Mouse (Mus musculus): Measurements from ENCODE around the gene Map7. TPM values are rescaled to one million over a fixed set of nuclear protein-coding genes. Genes with fewer than 3 reads are reported as not detected.
A peak's percentile ranks its signal among the peaks of the same experiment; 100 is the strongest.

The Map7 gene
- total RNA-seq, 2 experiments from 2014 or later = 12.6 to 19.4 TPM

- no peak for DNase-seq
- intact Hi-C loops (cut with DNase I) = no loop called here
Observed at GRCm38 (mm10) chr10:20220443-20221071, 72.3 kb downstream of the Map7 start.

- intact Hi-C loops (cut with DNase I) = no loop called here
- no peak for DNase-seq
Observed at GRCm38 (mm10) chr10:20222011-20222410, 73.7 kb downstream of the Map7 start.

GRCm38 (mm10) chr10:20226728-20227127 lies 78.5 kb downstream of the Map7 start:
- DNase-seq = peak; percentile 24
- intact Hi-C loops (cut with DNase I) = no loop called here

- no peak for DNase-seq
- intact Hi-C loops (cut with DNase I) = no loop called here
Observed at GRCm38 (mm10) chr10:20230026-20230425, 81.8 kb downstream of the Map7 start.

- intact Hi-C loops (cut with DNase I) = no loop called here
- DNase-seq = no peak
Observed at GRCm38 (mm10) chr10:20233451-20233850, 85.2 kb downstream of the Map7 start.

- intact Hi-C loops (cut with DNase I) = no loop called here
- no peak for DNase-seq
Observed at GRCm38 (mm10) chr10:20234466-20234865, 86.2 kb downstream of the Map7 start.

GRCm38 (mm10) chr10:20235656-20236055 lies 87.4 kb downstream of the Map7 start:
- no peak for DNase-seq
- intact Hi-C loops (cut with DNase I) = no loop called here

- intact Hi-C loops (cut with DNase I) = no loop called here
- no peak for DNase-seq
Observed at GRCm38 (mm10) chr10:20236241-20236640, 88.0 kb downstream of the Map7 start.

GRCm38 (mm10) chr10:20238281-20238680 lies 90.0 kb downstream of the Map7 start:
- intact Hi-C loops (cut with DNase I) = no loop called here
- no peak for DNase-seq

- intact Hi-C loops (cut with DNase I) = no loop called here
- no peak for DNase-seq
Observed at GRCm38 (mm10) chr10:20240858-20241257, 92.6 kb downstream of the Map7 start.

- intact Hi-C loops (cut with DNase I) = no loop called here
- DNase-seq = no peak
Observed at GRCm38 (mm10) chr10:20243321-20243720, 95.0 kb downstream of the Map7 start.

- intact Hi-C loops (cut with DNase I) = no loop called here
- DNase-seq = no peak
Observed at GRCm38 (mm10) chr10:20245082-20245481, 96.8 kb downstream of the Map7 start.

- no peak for DNase-seq
- intact Hi-C loops (cut with DNase I) = no loop called here
Observed at GRCm38 (mm10) chr10:20249091-20249490, 100.8 kb downstream of the Map7 start.

GRCm38 (mm10) chr10:20255579-20255978 lies 107.3 kb downstream of the Map7 start:
- DNase-seq = no peak

GRCm38 (mm10) chr10:20257054-20257643 lies 108.9 kb downstream of the Map7 start:
- intact Hi-C loops (cut with DNase I) = no loop called here
- DNase-seq = no peak

More at GRCm38 (mm10) chr10:20255579-20255978, 107.3 kb downstream of the Map7 start:
- intact Hi-C loops (cut with DNase I) = no loop called here

GRCm38 (mm10) chr10:20257721-20258720 lies 109.8 kb downstream of the Map7 start:
- no peak for DNase-seq
- intact Hi-C loops (cut with DNase I) = no loop called here

GRCm38 (mm10) chr10:20259476-20259875 lies 111.2 kb downstream of the Map7 start:
- intact Hi-C loops (cut with DNase I) = no loop called here
- no peak for DNase-seq

GRCm38 (mm10) chr10:20262896-20263295 lies 114.6 kb downstream of the Map7 start:
- intact Hi-C loops (cut with DNase I) = no loop called here
- no peak for DNase-seq

GRCm38 (mm10) chr10:20264479-20264878 lies 116.2 kb downstream of the Map7 start:
- no peak for DNase-seq
- intact Hi-C loops (cut with DNase I) = no loop called here

- no peak for DNase-seq
- intact Hi-C loops (cut with DNase I) = no loop called here
Observed at GRCm38 (mm10) chr10:20267032-20267431, 118.8 kb downstream of the Map7 start.

GRCm38 (mm10) chr10:20268945-20269344 lies 120.7 kb downstream of the Map7 start:
- intact Hi-C loops (cut with DNase I) = no loop called here
- DNase-seq = no peak

Data from left cerebral cortex, postnatal 4 days (tissue).